Mouse (Mus musculus): Measurements from ENCODE around the gene Tdrd7.

DNA sequence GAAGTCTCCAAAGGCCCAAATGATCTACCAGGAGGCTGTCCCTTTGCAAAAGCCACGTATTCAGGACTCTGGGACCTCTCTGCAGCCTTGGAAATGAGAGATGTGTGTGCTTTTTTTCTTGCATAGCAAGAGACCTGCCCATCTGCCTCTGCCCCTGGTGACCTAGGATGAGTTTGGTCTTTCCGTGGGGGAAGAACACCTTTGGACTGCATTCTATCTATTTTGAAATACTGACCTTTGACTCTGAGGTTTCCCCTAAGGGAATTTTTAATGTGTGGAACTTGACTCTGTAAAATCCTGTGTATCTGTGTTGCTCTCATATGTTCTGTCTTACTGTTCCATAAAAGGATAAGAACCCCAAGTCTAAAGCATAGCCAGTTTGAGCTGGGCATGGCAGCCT is 3.9 kb downstream of the Tdrd7 start:
- TF ChIP-seq POLR2A (IDR thresholded peaks at IDR 0.05; ENCODE audit: extremely low read depth, insufficient read depth, low read length) (no peak), CTCF (IDR thresholded peaks at IDR 0.05; ENCODE audit: extremely low read depth, insufficient read depth, low read length) (no peak)

Data from cortical plate, adult 2 months (tissue).